Mouse (Mus musculus) embryo, embryonic 10 days (tissue): ENCODE measurements around the gene Tpbgl.

Experiments used
- DNase-seq: peaks from one replicate; pipeline ENCODE4 v3.0.0-alpha.2; 2015; ENCODE audit warnings: low spot score

Gene Tpbgl

DNA sequence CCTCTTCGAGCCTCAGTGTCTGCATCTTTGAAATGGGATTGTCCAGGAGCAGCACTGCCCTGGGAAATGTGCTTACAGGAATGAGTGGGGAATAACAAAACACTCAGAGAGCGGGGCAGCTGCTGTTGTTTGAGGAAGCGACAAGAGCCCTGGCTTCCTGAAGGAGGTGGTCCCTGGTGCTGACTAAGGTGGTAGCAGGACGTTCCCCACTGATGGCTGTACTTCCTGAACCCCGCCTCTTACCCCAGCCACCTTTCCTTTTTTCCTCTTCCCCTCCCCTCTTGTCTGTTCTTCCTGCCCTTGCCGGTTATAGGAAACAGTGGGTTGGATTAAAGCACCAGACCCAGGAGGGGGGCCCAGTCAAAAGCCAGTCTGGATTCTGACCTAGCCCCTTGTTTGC lies 46.7 kb downstream of the Tpbgl start:
- DNase-seq, result peak; percentile 20

DNA sequence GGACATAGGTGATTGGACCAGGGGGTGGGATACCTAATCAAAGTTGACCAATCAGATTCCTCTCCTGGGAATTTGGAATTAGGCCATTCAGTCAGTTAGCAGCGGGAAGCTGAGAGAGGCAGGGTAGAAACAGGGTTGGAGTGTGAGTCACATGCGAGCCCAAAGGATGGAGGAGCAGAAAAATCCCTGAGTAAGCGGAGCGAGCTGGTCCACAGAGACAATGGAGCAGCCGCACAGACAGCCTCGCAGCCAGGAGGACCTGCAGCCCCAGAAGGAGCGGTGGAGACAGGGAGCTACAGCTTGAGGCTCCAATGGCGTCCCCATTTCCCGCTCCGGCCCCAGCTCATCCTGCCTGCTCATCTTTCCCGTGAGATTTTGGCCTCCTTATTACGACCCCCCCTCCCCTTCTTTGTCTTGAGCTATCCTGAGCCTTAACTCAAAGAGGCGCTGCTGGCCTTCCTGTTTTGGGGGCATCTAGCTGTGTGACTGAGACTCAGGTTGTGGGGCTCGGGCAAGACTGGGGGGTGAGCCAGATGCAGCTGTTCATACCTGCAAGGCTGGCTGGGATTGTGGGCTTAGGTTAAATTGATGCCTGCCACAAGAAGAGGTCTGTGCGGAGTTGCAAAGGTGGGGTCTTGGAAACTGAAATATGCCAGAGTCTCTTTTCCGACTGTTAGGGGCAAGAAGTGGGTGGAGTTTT lies 47.3 kb downstream of the Tpbgl start:
- DNase-seq, result peak; percentile 49

GRCm38 (mm10) chr7:99578246-99578645 lies 48.7 kb downstream of the Tpbgl start:
- DNase-seq, result no peak
